Mouse (Mus musculus) brain, embryonic 14.5 days (tissue): Measurements from ENCODE around the gene Abhd14a.

Experiments used
- CTCF ChIP-seq: fragments of 200-500 bp; IDR thresholded peaks from 2 replicates; pipeline ENCODE4 v1.5.1; 2012; ENCODE audit warnings: inconsistent platforms, mild to moderate bottlenecking, moderate library complexity, borderline replicate concordance; ENCODE audit not compliant: insufficient read depth, insufficient read length; ENCODE audit errors: extremely low read depth
- POLR2A ChIP-seq: fragments of 200-500 bp; IDR thresholded peaks from 2 replicates; pipeline ENCODE4 v1.6.1; 2012; ENCODE audit warnings: mild to moderate bottlenecking, inconsistent platforms, borderline replicate concordance; ENCODE audit not compliant: poor library complexity, insufficient read depth, insufficient read length, severe bottlenecking; ENCODE audit errors: extremely low read depth

- no peak for TF ChIP-seq CTCF
- TF ChIP-seq POLR2A, result no peak
These were observed 25.7 kb upstream of the Abhd14a start for GRCm38 (mm10) chr9:106473081-106473752.
